Mouse (Mus musculus): Measurements from ENCODE around the gene Commd3. TPM values are rescaled to one million over a fixed set of nuclear protein-coding genes. Genes with fewer than 3 reads are reported as not detected.

The Commd3 gene
- polyA plus RNA-seq, 1 experiment, result 121 TPM

GRCm38 (mm10) chr2:18673766-18674165, 1.6 kb downstream of the Commd3 start:
- Histone ChIP-seq H3K27me3 (ENCODE audit: control insufficient read depth, insufficient read depth, insufficient read length) (no peaks in the 10 kb centered on the region), H3K79me2 (ENCODE audit: control insufficient read depth, insufficient read depth) (peaks cover 25% of the 10 kb centered on the region), H3K4me2 (ENCODE audit: low read depth) (peak overlapping the region; percentile 89), H3K36me3 (ENCODE audit: control insufficient read depth, insufficient read depth) (no peaks in the 10 kb centered on the region), H3K4me3 (peak overlapping the region; percentile 78), H3ac (ENCODE audit: control insufficient read depth, insufficient read length) (no peak overlapping the region)
- TF ChIP-seq USF1 (IDR thresholded peaks at IDR 0.05; ENCODE audit: low read depth) (no peak), POLR2AphosphoS2 (IDR thresholded peaks at IDR 0.05; ENCODE audit: insufficient read length, low read depth) (no peak), REST (IDR thresholded peaks at IDR 0.05; ENCODE audit: insufficient read depth, insufficient read length) (no peak), TCF12 (IDR thresholded peaks at IDR 0.05; ENCODE audit: insufficient read depth, poor library complexity, severe bottlenecking) (no peak), TCF3 (IDR thresholded peaks at IDR 0.05; ENCODE audit: insufficient read length, low read depth) (no peak), MYOG (IDR thresholded peaks at IDR 0.05; ENCODE audit: control insufficient read depth in 1 of 3, insufficient read depth in 1 of 3, insufficient read length in 2 of 3, low read depth in 2 of 3) (no peak), MAX (IDR thresholded peaks at IDR 0.05; ENCODE audit: low read depth) (no peak), CEBPB (IDR thresholded peaks at IDR 0.05; ENCODE audit: insufficient read depth, poor library complexity, severe bottlenecking) (no peak), E2F4 (IDR thresholded peaks at IDR 0.05; ENCODE audit: insufficient read depth) (no peak)

GRCm38 (mm10) chr2:18674193-18674902, 2.2 kb downstream of the Commd3 start:
- no peaks in the 10 kb centered on the region for H3K27me3 ChIP-seq (ENCODE audit: control insufficient read depth, insufficient read depth, insufficient read length)
- no peaks in the 10 kb centered on the region for H3K36me3 ChIP-seq (ENCODE audit: control insufficient read depth, insufficient read depth)
- no peak overlapping the region for H3ac ChIP-seq (ENCODE audit: control insufficient read depth, insufficient read length)
- peak overlapping the region; percentile 89 for H3K4me2 ChIP-seq (ENCODE audit: low read depth)
- H3K4me3 ChIP-seq, result no peak overlapping the region
- peaks cover 31% of the 10 kb centered on the region for H3K79me2 ChIP-seq (ENCODE audit: control insufficient read depth, insufficient read depth)
- no peak for TF ChIP-seq SRF (IDR thresholded peaks at IDR 0.05; ENCODE audit: control insufficient read depth, insufficient read length, low read depth)
- no peak for TF ChIP-seq REST (IDR thresholded peaks at IDR 0.05; ENCODE audit: insufficient read depth, insufficient read length)
- no peak for TF ChIP-seq MYOD1 (IDR thresholded peaks at IDR 0.05; ENCODE audit: control insufficient read depth in 1 of 3, insufficient read length in 2 of 3, low read depth in 2 of 3)
- no peak for TF ChIP-seq MAX (IDR thresholded peaks at IDR 0.05; ENCODE audit: low read depth)
- no peak for TF ChIP-seq CEBPB (IDR thresholded peaks at IDR 0.05; ENCODE audit: insufficient read depth, poor library complexity, severe bottlenecking)
- no peak for TF ChIP-seq MYOG (IDR thresholded peaks at IDR 0.05; ENCODE audit: control insufficient read depth in 1 of 3, insufficient read depth in 1 of 3, insufficient read length in 2 of 3, low read depth in 2 of 3)
- no peak for TF ChIP-seq E2F4 (IDR thresholded peaks at IDR 0.05; ENCODE audit: insufficient read depth)
- TF ChIP-seq POLR2AphosphoS2 (IDR thresholded peaks at IDR 0.05; ENCODE audit: insufficient read length, low read depth), result no peak
- no peak for TF ChIP-seq POLR2A (IDR thresholded peaks at IDR 0.05; ENCODE audit: insufficient read length, low read depth)
- TF ChIP-seq USF1 (IDR thresholded peaks at IDR 0.05; ENCODE audit: low read depth), result no peak
- TF ChIP-seq TCF3 (IDR thresholded peaks at IDR 0.05; ENCODE audit: insufficient read length, low read depth), result no peak
- TF ChIP-seq TCF12 (IDR thresholded peaks at IDR 0.05; ENCODE audit: insufficient read depth, poor library complexity, severe bottlenecking), result no peak

- Histone ChIP-seq H3K36me3 (ENCODE audit: control insufficient read depth, insufficient read depth) (no peaks in the 10 kb centered on the region), H3ac (ENCODE audit: control insufficient read depth, insufficient read length) (peak overlapping the region; percentile 62), H3K4me3 (peak overlapping the region; percentile 60), H3K4me2 (ENCODE audit: low read depth) (peak overlapping the region; percentile 76), H3K79me2 (ENCODE audit: control insufficient read depth, insufficient read depth) (peaks cover 45% of the 10 kb centered on the region), H3K27me3 (ENCODE audit: control insufficient read depth, insufficient read depth, insufficient read length) (no peaks in the 10 kb centered on the region)
- TF ChIP-seq POLR2A (IDR thresholded peaks at IDR 0.05; ENCODE audit: insufficient read length, low read depth) (peak; percentile 4), POLR2AphosphoS2 (IDR thresholded peaks at IDR 0.05; ENCODE audit: insufficient read length, low read depth) (peak; percentile 34), SRF (IDR thresholded peaks at IDR 0.05; ENCODE audit: control insufficient read depth, insufficient read length, low read depth) (no peak), CEBPB (IDR thresholded peaks at IDR 0.05; ENCODE audit: insufficient read depth, poor library complexity, severe bottlenecking) (no peak), USF1 (IDR thresholded peaks at IDR 0.05; ENCODE audit: low read depth) (no peak)
Measured at GRCm38 (mm10) chr2:18675681-18676456, 3.7 kb downstream of the Commd3 start.

DNA sequence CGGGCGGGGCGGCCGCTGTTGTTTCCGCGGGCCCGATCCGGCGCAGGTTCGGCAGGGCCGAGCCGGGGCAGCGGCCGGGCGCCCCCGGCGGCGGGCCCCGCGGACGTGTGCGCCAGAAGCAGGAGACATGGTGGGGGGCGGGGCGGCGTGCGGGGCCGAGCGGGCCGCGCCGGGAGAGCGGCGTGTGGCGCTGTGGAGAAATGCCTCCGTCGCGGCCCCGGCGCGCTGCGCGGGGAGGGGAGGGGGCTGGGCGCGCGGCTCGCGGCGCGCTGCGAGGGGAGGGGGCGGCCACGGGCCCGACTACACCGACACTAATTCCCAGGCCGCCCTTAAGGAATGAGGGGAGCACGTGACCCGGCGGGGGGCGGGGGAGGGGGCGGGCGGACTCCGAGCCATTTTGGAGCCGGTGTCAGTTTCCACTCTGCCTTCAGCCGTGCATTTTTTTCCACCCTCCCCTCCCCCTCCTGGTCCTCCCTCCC, 4.3 kb downstream of the Commd3 start:
- Histone ChIP-seq H3K27me3 (ENCODE audit: control insufficient read depth, insufficient read depth, insufficient read length) (no peaks in the 10 kb centered on the region), H3K4me2 (ENCODE audit: low read depth) (peak overlapping the region; percentile 76), H3K36me3 (ENCODE audit: control insufficient read depth, insufficient read depth) (no peaks in the 10 kb centered on the region), H3ac (ENCODE audit: control insufficient read depth, insufficient read length) (peak overlapping the region; percentile 62), H3K4me3 (peak overlapping the region; percentile 60), H3K79me2 (ENCODE audit: control insufficient read depth, insufficient read depth) (peaks cover 45% of the 10 kb centered on the region)
- TF ChIP-seq E2F4 (IDR thresholded peaks at IDR 0.05; ENCODE audit: insufficient read depth) (no peak), SRF (IDR thresholded peaks at IDR 0.05; ENCODE audit: control insufficient read depth, insufficient read length, low read depth) (no peak), USF1 (IDR thresholded peaks at IDR 0.05; ENCODE audit: low read depth) (peak; percentile 62), MYOD1 (IDR thresholded peaks at IDR 0.05; ENCODE audit: control insufficient read depth in 1 of 3, insufficient read length in 2 of 3, low read depth in 2 of 3) (peak in 1 of 3 experiments; percentile 6), POLR2AphosphoS2 (IDR thresholded peaks at IDR 0.05; ENCODE audit: insufficient read length, low read depth) (peak; percentile 71)

Measured in myocyte (in vitro differentiated cells).